Mouse (Mus musculus): ENCODE data around the gene Ankfn1.

Gene Ankfn1

GRCm38 (mm10) chr11:89579826-89580225 lies 197.6 kb downstream of the Ankfn1 start:
- peak; percentile 41 for DNase-seq (ENCODE audit: low read depth, low spot score)

DNA sequence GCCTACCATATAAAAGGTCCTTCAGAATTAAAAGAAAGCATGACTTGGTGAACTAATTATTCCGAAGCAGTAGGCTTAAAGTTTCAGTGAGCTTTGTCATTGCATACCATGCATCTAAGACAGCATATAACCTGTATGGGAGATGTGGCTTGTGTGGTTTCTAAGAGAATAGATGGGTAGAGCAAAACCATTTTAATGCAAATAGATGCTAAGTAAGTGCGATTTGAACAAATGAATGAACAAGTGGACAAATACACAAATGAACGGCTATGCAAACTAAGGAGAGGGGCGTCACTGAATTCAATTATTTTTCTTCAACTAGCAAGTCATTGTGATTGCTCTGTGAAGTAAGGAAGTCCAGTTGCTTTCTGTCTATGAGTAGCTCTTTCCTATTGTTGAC lies 198.3 kb downstream of the Ankfn1 start:
- DNase-seq (ENCODE audit: low read depth, low spot score): no peak

- DNase-seq (ENCODE audit: low read depth, low spot score): no peak
Observed at GRCm38 (mm10) chr11:89574269-89574838, 203.1 kb downstream of the Ankfn1 start.

GRCm38 (mm10) chr11:89569391-89570145 lies 207.9 kb downstream of the Ankfn1 start:
- no peak for DNase-seq (ENCODE audit: low read depth, low spot score)

DNA sequence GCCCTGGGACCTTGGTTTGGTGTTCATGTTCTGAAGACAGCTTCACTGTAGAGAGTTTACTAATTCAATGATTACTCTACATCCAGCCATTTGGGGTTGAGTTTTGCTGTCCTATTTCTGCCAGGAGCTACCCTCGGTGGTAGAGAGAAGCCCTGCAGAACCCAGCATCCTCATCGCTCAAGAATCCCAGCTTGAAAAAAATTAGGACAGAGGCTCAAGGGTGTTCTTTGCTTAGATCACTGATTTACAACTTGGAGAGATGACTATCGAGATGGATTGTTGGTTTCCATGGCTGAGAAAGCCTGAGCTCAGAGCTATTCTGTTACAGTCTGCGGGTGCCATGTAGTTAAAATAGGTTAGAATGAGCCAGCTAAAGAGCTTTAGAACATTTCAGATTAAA lies 209.2 kb downstream of the Ankfn1 start:
- no peak for DNase-seq (ENCODE audit: low read depth, low spot score)

GRCm38 (mm10) chr11:89551441-89551840 lies 226.0 kb downstream of the Ankfn1 start:
- DNase-seq (ENCODE audit: low read depth, low spot score): no peak

GRCm38 (mm10) chr11:89550921-89551320 lies 226.5 kb downstream of the Ankfn1 start:
- no peak for DNase-seq (ENCODE audit: low read depth, low spot score)

DNA sequence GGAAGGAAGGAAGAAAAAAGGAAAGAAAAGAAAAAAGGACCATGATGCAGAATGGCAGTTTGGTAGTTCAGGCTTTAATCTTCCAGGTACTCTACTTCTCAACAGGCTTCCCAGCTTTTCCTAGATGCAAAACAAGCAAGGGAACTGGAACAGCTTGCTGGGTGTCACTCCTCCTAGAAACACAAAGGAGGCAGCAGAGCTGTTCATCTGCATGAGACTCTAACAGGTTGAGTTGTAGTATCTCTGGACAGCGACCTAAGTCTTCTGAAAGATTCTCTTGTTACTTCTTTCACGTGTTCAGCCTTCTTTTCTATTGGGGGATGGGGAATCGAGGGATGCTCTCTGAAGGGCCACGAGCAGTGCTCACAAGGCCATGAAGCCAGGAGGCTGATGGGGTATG lies 228.7 kb downstream of the Ankfn1 start:
- no peak for DNase-seq (ENCODE audit: low read depth, low spot score)

GRCm38 (mm10) chr11:89546164-89546563 lies 231.3 kb downstream of the Ankfn1 start:
- peak; percentile 34 for DNase-seq (ENCODE audit: low read depth, low spot score)

GRCm38 (mm10) chr11:89544856-89545817 lies 232.3 kb downstream of the Ankfn1 start:
- no peak for DNase-seq (ENCODE audit: low read depth, low spot score)

DNA sequence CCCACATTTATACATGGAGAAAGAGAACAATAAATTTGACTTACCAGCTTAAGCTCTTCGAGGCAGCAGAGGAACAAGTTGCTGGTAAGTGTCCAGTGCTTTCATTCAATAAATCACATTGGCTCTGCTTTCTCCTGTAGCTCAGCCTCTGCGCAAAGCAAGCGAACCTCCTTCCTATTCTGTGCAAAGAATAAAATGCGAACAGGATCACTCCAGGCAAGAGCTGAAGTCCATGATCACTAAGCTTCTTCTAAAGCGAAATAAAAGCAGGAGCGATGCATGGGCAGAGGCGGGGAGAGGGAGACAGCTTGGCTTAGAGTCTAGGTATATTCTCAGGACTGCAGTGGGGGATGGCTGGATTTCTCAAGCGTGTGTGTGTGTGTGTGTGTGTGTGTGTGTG lies 239.1 kb downstream of the Ankfn1 start:
- no peak for DNase-seq (ENCODE audit: low read depth, low spot score)

- no peak for DNase-seq (ENCODE audit: low read depth, low spot score)
Observed at GRCm38 (mm10) chr11:89527800-89528430, 249.5 kb downstream of the Ankfn1 start.

GRCm38 (mm10) chr11:89515501-89515901 lies 262.0 kb downstream of the Ankfn1 start:
- DNase-seq (ENCODE audit: low read depth, low spot score): no peak

- no peak for DNase-seq (ENCODE audit: low read depth, low spot score)
Observed at GRCm38 (mm10) chr11:89508675-89509324, 268.7 kb downstream of the Ankfn1 start.

GRCm38 (mm10) chr11:89506595-89507245 lies 270.7 kb downstream of the Ankfn1 start:
- no peak for DNase-seq (ENCODE audit: low read depth, low spot score)

GRCm38 (mm10) chr11:89505046-89505445 lies 272.4 kb downstream of the Ankfn1 start:
- no peak for DNase-seq (ENCODE audit: low read depth, low spot score)

GRCm38 (mm10) chr11:89501796-89502195 lies 275.7 kb downstream of the Ankfn1 start:
- DNase-seq (ENCODE audit: low read depth, low spot score): no peak

DNA sequence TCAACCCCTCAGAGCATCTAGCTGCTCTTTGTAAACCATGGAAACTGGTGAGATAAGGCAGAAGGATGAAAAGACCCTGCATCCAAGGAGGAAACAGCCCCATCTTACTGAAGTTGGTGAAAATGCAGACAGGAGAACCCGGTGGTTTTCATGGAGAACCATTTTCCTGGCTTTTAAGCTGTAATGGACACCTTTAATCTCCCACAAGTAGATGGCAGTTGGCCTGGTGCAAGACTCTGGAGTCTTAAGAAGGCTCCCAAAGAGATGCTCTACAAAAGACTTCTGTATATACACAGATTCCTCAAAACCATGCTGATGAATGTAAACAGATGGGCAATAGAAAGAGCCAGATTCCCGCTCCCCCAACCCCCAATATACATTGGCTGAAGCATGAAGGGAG lies 276.5 kb downstream of the Ankfn1 start:
- no peak for DNase-seq (ENCODE audit: low read depth, low spot score)

- DNase-seq (ENCODE audit: low read depth, low spot score): no peak
Observed at GRCm38 (mm10) chr11:89481084-89481483, 296.4 kb downstream of the Ankfn1 start.

- DNase-seq (ENCODE audit: low read depth, low spot score): no peak
Observed at GRCm38 (mm10) chr11:89476927-89477326, 300.5 kb downstream of the Ankfn1 start.

DNA sequence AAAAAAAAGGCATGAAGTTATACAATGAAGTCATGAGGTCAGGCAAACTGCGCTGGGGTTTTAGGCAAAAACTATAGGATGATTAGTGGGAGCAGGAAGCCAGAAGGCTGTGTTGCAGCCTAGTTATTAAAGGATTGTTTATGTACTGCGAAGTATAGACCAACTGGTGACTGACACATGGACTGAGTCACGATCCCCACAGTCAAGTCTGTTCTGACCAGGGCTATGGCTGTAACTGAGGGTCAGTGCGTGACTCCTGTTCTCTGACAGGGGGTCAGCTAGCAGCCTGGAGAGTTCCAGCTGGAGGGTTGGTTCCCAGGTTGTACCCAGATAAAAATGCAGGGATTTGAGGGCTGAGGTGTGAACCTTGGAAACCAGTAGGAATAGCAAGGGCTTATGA lies 301.4 kb downstream of the Ankfn1 start:
- no peak for DNase-seq (ENCODE audit: low read depth, low spot score)

Measured in 3T3-L1 (cell line).